Mouse (Mus musculus) embryonic facial prominence, embryonic 14.5 days (tissue): ENCODE results near the gene Uri1. TPM values are rescaled to one million over a fixed set of nuclear protein-coding genes. Genes with fewer than 3 reads are reported as not detected.

ENCODE experiments used
- ATAC-seq: fragments of 200-750 bp; cut with Nextera tagmentation; 2 replicates; pipeline ENCODE4 v1.8.0; 2017; ENCODE audit warnings: low read depth, moderate number of reproducible peaks, moderate TSS enrichment
- DNase-seq: peaks from one replicate; pipeline ENCODE4 v3.0.0-alpha.2; 2015; ENCODE audit warnings: low spot score
- H3K27ac ChIP-seq: fragments of 300-500 bp; sonication (generic); replicated peaks from 2 replicates; pipeline ENCODE4 v1.5.1; 2014; ENCODE audit warnings: low read depth, mild to moderate bottlenecking, low read length, moderate library complexity
- H3K27me3 ChIP-seq: fragments of 300-500 bp; sonication (generic); replicated peaks from 2 replicates; pipeline ENCODE4 v1.6.1; 2014; ENCODE audit warnings: low read length; ENCODE audit not compliant: control insufficient read depth, insufficient read depth
- H3K36me3 ChIP-seq: fragments of 300-500 bp; sonication (generic); 2 replicates; pipeline ENCODE4 v1.6.1; 2014; ENCODE audit warnings: low read length, mixed read lengths; ENCODE audit not compliant: control insufficient read depth, insufficient read depth
- H3K4me1 ChIP-seq: fragments of 300-500 bp; sonication (generic); 2 replicates; pipeline ENCODE4 v1.6.1; 2014; ENCODE audit warnings: antibody characterized with exemption, low read length; ENCODE audit not compliant: control insufficient read depth, insufficient read depth
- H3K4me2 ChIP-seq: fragments of 300-500 bp; sonication (generic); 2 replicates; pipeline ENCODE4 v1.6.1; 2014; ENCODE audit warnings: low read depth, mild to moderate bottlenecking, low read length, moderate library complexity, mixed read lengths
- H3K4me3 ChIP-seq: fragments of 300-500 bp; sonication (generic); 2 replicates; pipeline ENCODE4 v1.5.1; 2014; ENCODE audit warnings: low read depth, mild to moderate bottlenecking, low read length
- H3K9ac ChIP-seq: fragments of 300-500 bp; sonication (generic); 2 replicates; pipeline ENCODE4 v1.6.1; 2014; ENCODE audit warnings: low read depth, mild to moderate bottlenecking, low read length, moderate library complexity, mixed read lengths
- H3K9me3 ChIP-seq: fragments of 300-500 bp; sonication (generic); 2 replicates; pipeline ENCODE4 v1.6.1; 2016; ENCODE audit warnings: low read length; ENCODE audit not compliant: control insufficient read depth
- WGBS: fragments of 180-500 bp; shearing (Covaris S2); extraction: QIAGEN DNeasy Blood & Tissue Kit; methylation state at CpG from one replicate; pipeline ENCODE4 v1.1.7; 2014; 5-methylcytosine and 5-hydroxymethylcytosine counted together
- polyA plus RNA-seq: library from polyadenylated mRNA; unstranded; fragments of >200 nt; fragmentation: Nextera tagmentation; extraction: Ambion mirVana; gene quantifications from 2 replicates; pipeline ENCODE4 v1.2.1, GENCODE M21; 2014

The Uri1 gene
- polyA plus RNA-seq, 1 experiment from 2014 or later, result 42.1 TPM

DNA sequence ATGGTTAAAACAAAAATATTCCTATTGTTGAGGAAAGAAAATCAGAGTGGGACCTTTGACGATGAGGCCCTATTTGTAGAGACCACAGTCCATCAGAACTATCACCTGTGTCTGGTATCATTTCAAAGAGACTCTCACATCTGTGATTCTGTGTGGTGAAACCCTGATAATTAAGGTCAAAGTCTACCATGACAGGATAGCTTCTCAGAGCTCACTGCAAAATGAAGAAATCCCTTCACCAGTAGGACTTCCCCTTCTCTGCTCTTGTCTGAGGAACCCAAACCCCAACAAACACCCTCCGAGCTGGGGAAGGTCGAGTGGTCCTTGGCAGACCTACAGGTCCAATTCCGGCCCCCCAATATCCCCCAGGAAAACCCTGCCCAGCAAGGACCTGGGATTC, 1.5 kb upstream of the Uri1 start:
- Histone ChIP-seq H3K9ac (no peak overlapping the region), H3K4me3 (no peak overlapping the region), H3K4me1 (no peaks in the 10 kb centered on the region), H3K4me2 (no peak overlapping the region), H3K27me3 (no peaks in the 10 kb centered on the region), H3K27ac (no peak overlapping the region), H3K36me3 (no peaks in the 10 kb centered on the region), H3K9me3 (no peaks in the 10 kb centered on the region)
- DNase-seq (no peak), ATAC-seq (no peak)
- 80% methylated on average over 4 of the region's 4 CpGs for whole genome bisulfite sequencing

DNA sequence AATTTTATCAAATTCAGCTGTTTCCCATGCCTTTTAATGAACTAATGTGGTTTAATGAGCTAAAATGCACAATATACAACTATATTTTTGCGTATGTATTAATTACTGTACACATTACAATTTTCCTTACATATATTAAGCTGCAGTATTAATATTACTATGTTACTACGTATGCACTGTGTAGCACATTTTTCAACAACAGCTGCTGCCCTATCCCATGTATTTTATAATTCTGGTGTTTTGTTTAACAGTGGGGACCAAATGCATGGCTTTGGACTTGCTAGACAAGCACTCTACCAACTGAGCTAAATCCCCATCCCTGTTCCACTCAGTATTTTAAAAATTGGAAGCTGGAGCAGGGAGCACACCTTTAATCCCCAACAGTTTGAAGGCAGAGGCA, 3.6 kb downstream of the Uri1 start:
- ATAC-seq, result no peak
- H3K4me3 ChIP-seq, result peak overlapping the region; percentile 85

GRCm38 (mm10) chr7:38019369-38019749, 4.0 kb downstream of the Uri1 start:
- DNase-seq, result peak; percentile 95
- H3K27ac ChIP-seq, result peak overlapping the region; percentile 90
- H3K4me1 ChIP-seq, result peaks cover 14% of the 10 kb centered on the region
- peak overlapping the region; percentile 54 for H3K4me2 ChIP-seq
- peak overlapping the region; percentile 91 for H3K9ac ChIP-seq
- ATAC-seq, result peak; percentile 94
- peak overlapping the region; percentile 85 for H3K4me3 ChIP-seq
- WGBS, result 0% methylated on average over 18 of the region's 49 CpGs
- H3K9me3 ChIP-seq, result no peaks in the 10 kb centered on the region
- no peaks in the 10 kb centered on the region for H3K36me3 ChIP-seq
- H3K27me3 ChIP-seq, result no peaks in the 10 kb centered on the region

More for the DNA sequence above, 3.6 kb downstream of the Uri1 start:
- Histone ChIP-seq H3K4me2 (peak overlapping the region; percentile 54), H3K36me3 (no peaks in the 10 kb centered on the region), H3K27ac (no peak overlapping the region), H3K9ac (peak overlapping the region; percentile 91), H3K9me3 (no peaks in the 10 kb centered on the region), H3K4me1 (peaks cover 14% of the 10 kb centered on the region), H3K27me3 (no peaks in the 10 kb centered on the region)
- DNase-seq, result no peak
- WGBS, result 33% methylated on average over 2 of the region's 2 CpGs

DNA sequence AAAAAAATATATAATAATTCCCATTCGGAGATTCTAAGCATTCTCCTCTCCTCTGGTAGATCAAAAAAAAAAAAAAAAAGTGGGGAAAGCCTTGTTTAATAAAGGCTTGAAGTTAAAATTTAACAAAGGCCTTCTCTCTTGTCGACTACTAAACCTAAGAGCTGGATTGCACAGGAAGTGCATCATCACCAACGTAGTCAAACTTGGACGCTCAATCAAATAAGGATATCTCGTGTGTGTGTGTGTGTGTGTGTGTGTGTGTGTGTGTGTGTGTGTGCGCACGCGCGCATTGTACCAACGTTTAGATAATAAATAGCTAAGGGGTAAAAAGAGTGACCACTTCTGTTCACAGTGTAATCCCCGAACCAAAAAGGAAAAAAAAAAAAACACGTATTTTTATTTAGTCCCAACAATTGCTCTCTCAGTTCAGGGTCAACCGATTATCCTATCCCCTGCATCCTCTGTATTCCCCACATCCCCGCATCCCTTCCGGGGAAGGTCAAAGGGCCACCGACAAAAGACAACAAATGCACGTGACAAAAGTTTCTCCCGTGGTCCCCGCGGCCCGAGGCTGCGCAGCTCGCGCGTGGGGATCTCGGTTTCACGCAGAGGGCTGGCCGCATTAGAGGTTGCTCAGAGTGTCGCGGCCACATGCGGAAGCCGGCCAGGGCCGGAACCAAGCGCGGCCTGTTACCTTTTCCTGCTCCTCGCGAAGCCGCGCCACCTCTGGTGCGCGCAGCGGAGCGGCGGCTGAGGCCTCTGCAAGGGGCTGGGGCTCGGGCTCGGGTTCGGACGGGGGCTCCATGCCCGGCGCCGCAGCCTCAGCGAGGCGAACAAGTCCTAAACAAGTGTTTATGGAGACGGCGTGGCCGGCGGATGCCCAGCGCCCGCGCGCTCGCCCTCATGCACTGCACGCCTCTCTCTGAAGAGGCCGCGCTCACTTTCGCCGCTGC, 4.7 kb downstream of the Uri1 start:
- under 1% methylated on average over 49 of the region's 67 CpGs for WGBS
- Histone ChIP-seq H3K4me3 (peak overlapping the region; percentile 85), H3K9me3 (no peaks in the 10 kb centered on the region), H3K4me2 (peak overlapping the region; percentile 54), H3K9ac (peak overlapping the region; percentile 91), H3K27me3 (no peaks in the 10 kb centered on the region), H3K36me3 (no peaks in the 10 kb centered on the region), H3K4me1 (peaks cover 14% of the 10 kb centered on the region), H3K27ac (peak overlapping the region; percentile 90)
- DNase-seq (peak; percentile 81), ATAC-seq (peak; percentile 78)

DNA sequence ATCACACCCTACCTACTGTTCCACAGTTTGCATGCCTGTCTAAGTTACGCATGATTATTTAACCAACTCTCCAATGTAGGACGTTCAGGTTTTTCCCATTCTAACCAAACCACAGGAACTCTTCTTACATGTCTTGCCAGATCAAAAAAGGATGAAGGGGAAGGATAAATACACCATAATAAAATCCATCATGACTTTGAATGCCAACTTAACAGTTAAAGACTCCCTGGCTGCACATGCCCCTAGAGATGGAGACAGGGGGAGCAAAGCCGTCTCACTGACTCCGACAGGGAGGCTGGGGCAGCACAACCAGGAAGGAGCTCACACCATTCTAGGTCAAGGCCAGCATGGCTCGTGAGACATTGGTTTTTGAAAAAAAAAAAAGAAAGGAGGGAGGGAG, 8.0 kb downstream of the Uri1 start:
- ATAC-seq, result no peak
- H3K36me3 ChIP-seq, result no peaks in the 10 kb centered on the region
- H3K9me3 ChIP-seq, result no peaks in the 10 kb centered on the region
- no peak overlapping the region for H3K4me3 ChIP-seq
- no peak for DNase-seq
- 45% methylated on average over 5 of the region's 5 CpGs for WGBS
- no peak overlapping the region for H3K27ac ChIP-seq
- H3K4me2 ChIP-seq, result no peak overlapping the region
- no peaks in the 10 kb centered on the region for H3K27me3 ChIP-seq
- peaks cover 14% of the 10 kb centered on the region for H3K4me1 ChIP-seq
- no peak overlapping the region for H3K9ac ChIP-seq

- no peak overlapping the region for H3K27ac ChIP-seq
- no peak overlapping the region for H3K4me3 ChIP-seq
- no peak overlapping the region for H3K9ac ChIP-seq
- DNase-seq, result no peak
- WGBS, result 69% methylated on average over 3 of the region's 3 CpGs
- H3K36me3 ChIP-seq, result no peaks in the 10 kb centered on the region
- peaks cover 14% of the 10 kb centered on the region for H3K4me1 ChIP-seq
- no peaks in the 10 kb centered on the region for H3K27me3 ChIP-seq
- no peak for ATAC-seq
- H3K4me2 ChIP-seq, result no peak overlapping the region
- H3K9me3 ChIP-seq, result no peaks in the 10 kb centered on the region
Observed at GRCm38 (mm10) chr7:38013946-38014345, 9.4 kb downstream of the Uri1 start.

- Histone ChIP-seq H3K36me3 (no peaks in the 10 kb centered on the region), H3K4me1 (peaks cover 12% of the 10 kb centered on the region), H3K4me3 (no peak overlapping the region), H3K9me3 (no peaks in the 10 kb centered on the region), H3K27me3 (no peaks in the 10 kb centered on the region), H3K27ac (no peak overlapping the region), H3K9ac (no peak overlapping the region), H3K4me2 (no peak overlapping the region)
- no peak for ATAC-seq
- 98% methylated on average over 4 of the region's 4 CpGs for WGBS
- DNase-seq, result no peak
Observed at GRCm38 (mm10) chr7:38012811-38013210, 10.5 kb downstream of the Uri1 start.

GRCm38 (mm10) chr7:38008359-38008758, 15.0 kb downstream of the Uri1 start:
- Histone ChIP-seq H3K9me3 (no peaks in the 10 kb centered on the region), H3K36me3 (no peaks in the 10 kb centered on the region), H3K4me2 (no peak overlapping the region), H3K4me3 (no peak overlapping the region), H3K27ac (no peak overlapping the region), H3K27me3 (no peaks in the 10 kb centered on the region), H3K9ac (no peak overlapping the region), H3K4me1 (peaks cover 3% of the 10 kb centered on the region; the same call in 1 of the 2 replicates)
- 64% methylated on average over 6 of the region's 6 CpGs for WGBS
- ATAC-seq, result no peak
- DNase-seq, result peak; percentile 47

- no peak overlapping the region for H3K27ac ChIP-seq
- ATAC-seq (no peak), DNase-seq (no peak)
- no peaks in the 10 kb centered on the region for H3K36me3 ChIP-seq
- H3K9ac ChIP-seq, result no peak overlapping the region
- H3K4me2 ChIP-seq, result no peak overlapping the region
- WGBS, result 92% methylated on average over 2 of the region's 2 CpGs
- no peak overlapping the region for H3K4me3 ChIP-seq
- no peaks in the 10 kb centered on the region for H3K9me3 ChIP-seq
- H3K4me1 ChIP-seq, result 0 out of 2 replicates have a peak, but pooled peaks cover 3% of the 10 kb centered on the region
- H3K27me3 ChIP-seq, result no peaks in the 10 kb centered on the region
Observed at GRCm38 (mm10) chr7:38002451-38002850, 20.9 kb downstream of the Uri1 start.
